Mouse (Mus musculus) midbrain, embryonic 16.5 days (tissue): ENCODE measurements around the gene Apba3. TPM values are rescaled to one million over a fixed set of nuclear protein-coding genes. Genes with fewer than 3 reads are reported as not detected.
A peak's percentile ranks its signal among the peaks of the same experiment; 100 is the strongest.

Experiments
- ATAC-seq: fragments of 200-750 bp; cut with Nextera tagmentation; 2 replicates; pipeline ENCODE4 v1.8.0; 2017; ENCODE audit warnings: moderate TSS enrichment
- H3K27ac ChIP-seq: fragments of 300-500 bp; sonication (generic); 2 replicates; pipeline ENCODE4 v1.5.1; 2014; ENCODE audit warnings: mild to moderate bottlenecking, low read length, mixed read lengths
- H3K27me3 ChIP-seq: fragments of 300-500 bp; sonication (generic); 2 replicates; pipeline ENCODE4 v1.6.1; 2014; ENCODE audit warnings: low read depth, low read length, mixed read lengths; ENCODE audit not compliant: control insufficient read depth, insufficient read depth
- H3K36me3 ChIP-seq: fragments of 300-500 bp; sonication (generic); 2 replicates; pipeline ENCODE4 v1.6.1; 2014; ENCODE audit warnings: mild to moderate bottlenecking, low read length, moderate library complexity, mixed read lengths; ENCODE audit not compliant: control insufficient read depth, insufficient read depth
- H3K4me1 ChIP-seq: fragments of 300-500 bp; sonication (generic); 2 replicates; pipeline ENCODE4 v1.6.1; 2014; ENCODE audit warnings: mild to moderate bottlenecking, low read length, mixed read lengths; ENCODE audit not compliant: control insufficient read depth, insufficient read depth
- H3K4me2 ChIP-seq: fragments of 300-500 bp; sonication (generic); 2 replicates; pipeline ENCODE4 v1.6.1; 2014; ENCODE audit warnings: mild to moderate bottlenecking, low read length, mixed read lengths
- H3K4me3 ChIP-seq: fragments of 300-500 bp; sonication (generic); 2 replicates; pipeline ENCODE4 v1.5.1; 2014; ENCODE audit warnings: low read depth, mild to moderate bottlenecking, low read length, moderate library complexity, mixed read lengths
- H3K9ac ChIP-seq: fragments of 300-500 bp; sonication (generic); 2 replicates; pipeline ENCODE4 v1.6.1; 2014; ENCODE audit warnings: low read depth, low read length, mixed read lengths
- H3K9me3 ChIP-seq: fragments of 300-500 bp; sonication (generic); replicated peaks from 2 replicates; pipeline ENCODE4 v1.6.1; 2014; ENCODE audit warnings: mild to moderate bottlenecking, low read length, mixed read lengths; ENCODE audit not compliant: control insufficient read depth, poor library complexity, severe bottlenecking
- WGBS: fragments of 180-500 bp; shearing (Covaris S2); extraction: QIAGEN DNeasy Blood & Tissue Kit; methylation state at CpG from one replicate; pipeline ENCODE4 v1.1.7; 2014; 5-methylcytosine and 5-hydroxymethylcytosine counted together
- polyA plus RNA-seq: library from polyadenylated mRNA; unstranded; fragments of >200 nt; fragmentation: Nextera tagmentation; extraction: Ambion mirVana; gene quantifications from 2 replicates; pipeline ENCODE4 v1.2.1, GENCODE M21; 2015

The Apba3 gene
- polyA plus RNA-seq, 1 experiment from 2014 or later, result 33.8 TPM

GRCm38 (mm10) chr10:81245166-81245565 lies 21.6 kb upstream of the Apba3 start:
- Histone ChIP-seq H3K4me3 (no peak overlapping the region), H3K9ac (peak overlapping the region; percentile 34; the same call in 1 of the 2 replicates), H3K4me2 (no peak overlapping the region), H3K27ac (no peak overlapping the region), H3K4me1 (no peaks in the 10 kb centered on the region), H3K36me3 (peaks cover 8% of the 10 kb centered on the region), H3K27me3 (0 out of 2 replicates have a peak, but pooled peaks cover 2% of the 10 kb centered on the region), H3K9me3 (no peaks in the 10 kb centered on the region)
- 91% methylated on average over 6 of the region's 6 CpGs for WGBS
- ATAC-seq, result no peak

- Histone ChIP-seq H3K4me3 (no peak overlapping the region), H3K9ac (no peak overlapping the region), H3K27me3 (peaks cover 8% of the 10 kb centered on the region), H3K4me1 (peaks cover 4% of the 10 kb centered on the region), H3K4me2 (no peak overlapping the region), H3K27ac (no peak overlapping the region), H3K9me3 (no peaks in the 10 kb centered on the region), H3K36me3 (peaks cover 6% of the 10 kb centered on the region)
- WGBS, result 94% methylated on average over 2 of the region's 2 CpGs
- no peak for ATAC-seq
Observed at GRCm38 (mm10) chr10:81247804-81248203, 19.0 kb upstream of the Apba3 start.

- no peak overlapping the region for H3K4me3 ChIP-seq
- H3K27ac ChIP-seq, result no peak overlapping the region
- peaks cover 5% of the 10 kb centered on the region for H3K36me3 ChIP-seq
- H3K4me1 ChIP-seq, result peaks cover 7% of the 10 kb centered on the region
- WGBS, result 85% methylated on average over 8 of the region's 8 CpGs
- no peaks in the 10 kb centered on the region for H3K9me3 ChIP-seq
- no peak overlapping the region for H3K9ac ChIP-seq
- no peak overlapping the region for H3K4me2 ChIP-seq
- peaks cover 8% of the 10 kb centered on the region for H3K27me3 ChIP-seq
- ATAC-seq, result no peak
Observed at GRCm38 (mm10) chr10:81249442-81249841, 17.3 kb upstream of the Apba3 start.

- H3K9me3 ChIP-seq, result no peaks in the 10 kb centered on the region
- H3K4me1 ChIP-seq, result peaks cover 10% of the 10 kb centered on the region
- peak within 1 kb of the TSS; percentile 76 for H3K4me2 ChIP-seq
- peak; percentile 84 for ATAC-seq
- peak within 1 kb of the TSS; percentile 65 for H3K27ac ChIP-seq
- H3K9ac ChIP-seq, result peak within 1 kb of the TSS; percentile 66
- H3K27me3 ChIP-seq, result peaks cover 15% of the 10 kb centered on the region
- H3K36me3 ChIP-seq, result peaks cover 3% of the 10 kb centered on the region
- 7% methylated on average over 43 of the region's 44 CpGs for WGBS
- peak within 1 kb of the TSS; percentile 41 for H3K4me3 ChIP-seq
Observed at GRCm38 (mm10) chr10:81252424-81253419, 14.0 kb upstream of the Apba3 start, which contains the start of gene Matk. TSS of gene Matk (plus strand) at chr10:81252935.

- Histone ChIP-seq H3K27ac (no peak overlapping the region), H3K4me2 (no peak overlapping the region), H3K9me3 (no peaks in the 10 kb centered on the region), H3K27me3 (peaks cover 29% of the 10 kb centered on the region), H3K4me1 (peaks cover 22% of the 10 kb centered on the region), H3K4me3 (no peak overlapping the region), H3K9ac (no peak overlapping the region), H3K36me3 (no peaks in the 10 kb centered on the region)
- 56% methylated on average over 1 of the region's 1 CpGs for WGBS
- no peak for ATAC-seq
Observed at GRCm38 (mm10) chr10:81254886-81255285, 11.9 kb upstream of the Apba3 start.

GRCm38 (mm10) chr10:81257158-81258039 lies 9.4 kb upstream of the Apba3 start:
- under 1% methylated on average over 62 of the region's 62 CpGs for WGBS
- Histone ChIP-seq H3K27me3 (peaks cover 28% of the 10 kb centered on the region), H3K9me3 (0 out of 2 replicates have a peak, but pooled peaks cover 3% of the 10 kb centered on the region), H3K4me1 (peaks cover 23% of the 10 kb centered on the region), H3K4me2 (peak overlapping the region; percentile 91), H3K27ac (no peak overlapping the region), H3K9ac (peak overlapping the region; percentile 77), H3K4me3 (peak overlapping the region; percentile 65), H3K36me3 (0 out of 2 replicates have a peak, but pooled peaks cover 4% of the 10 kb centered on the region)
- ATAC-seq, result no peak

GRCm38 (mm10) chr10:81259225-81259884 lies 7.4 kb upstream of the Apba3 start:
- Histone ChIP-seq H3K4me3 (no peak overlapping the region), H3K27ac (no peak overlapping the region), H3K9ac (0 out of 2 replicates have a peak overlapping the region, but pooled peaks have one; percentile 2), H3K4me1 (peaks cover 16% of the 10 kb centered on the region), H3K9me3 (0 out of 2 replicates have a peak, but pooled peaks cover 3% of the 10 kb centered on the region), H3K4me2 (peak overlapping the region; percentile 21; the same call in 1 of the 2 replicates), H3K27me3 (peaks cover 28% of the 10 kb centered on the region), H3K36me3 (0 out of 2 replicates have a peak, but pooled peaks cover 4% of the 10 kb centered on the region)
- WGBS, result 42% methylated on average over 21 of the region's 21 CpGs
- 0 out of 2 replicates have a peak, but pooled peaks have one; percentile 9 for ATAC-seq

- Histone ChIP-seq H3K4me2 (no peak overlapping the region), H3K4me1 (peaks cover 23% of the 10 kb centered on the region), H3K36me3 (peaks cover 8% of the 10 kb centered on the region; the same call in 1 of the 2 replicates), H3K9me3 (0 out of 2 replicates have a peak, but pooled peaks cover 3% of the 10 kb centered on the region), H3K4me3 (no peak overlapping the region), H3K27ac (no peak overlapping the region), H3K9ac (no peak overlapping the region), H3K27me3 (peaks cover 28% of the 10 kb centered on the region)
- ATAC-seq, result no peak
- WGBS, result 93% methylated on average over 4 of the region's 4 CpGs
Observed at GRCm38 (mm10) chr10:81261025-81261424, 5.7 kb upstream of the Apba3 start.
